Mouse (Mus musculus) erythroblast, adult 5-6 weeks (primary cell): ENCODE data around the gene Nlrx1. TPM values are rescaled to one million over a fixed set of nuclear protein-coding genes. Genes with fewer than 3 reads are reported as not detected.

Experiments
- ATAC-seq: replicated peaks from 2 replicates; pipeline ENCODE4 v1.8.0; 2016; ENCODE audit warnings: moderate number of reproducible peaks, mild to moderate bottlenecking, moderate TSS enrichment, inconsistent platforms; ENCODE audit not compliant: poor library complexity, low FRiP score, severe bottlenecking
- total RNA-seq, 2 experiments: library from RNA; stranded (forward) in 1 of 2; stranded (reverse) in 1 of 2; fragments of 150-400 nt in 1 of 2; fragments of 200-764, 138-1000 nt in 1 of 2; gene quantifications; 2 replicates each; pipeline versions ENCODE4 v1.2.3 to v1.2.4; 2015 to 2017; ENCODE audit warnings: low replicate concordance in 2 of 2

Gene Nlrx1
- total RNA-seq, 2 experiments from 2014 or later, result 5.6 to 11.2 TPM

- ATAC-seq, result no peak
These were observed 29.8 kb downstream of the Nlrx1 start for GRCm38 (mm10) chr9:44238501-44239190.

GRCm38 (mm10) chr9:44237128-44237527 is 31.3 kb downstream of the Nlrx1 start:
- no peak for ATAC-seq

GRCm38 (mm10) chr9:44236601-44237000 is 31.8 kb downstream of the Nlrx1 start:
- no peak for ATAC-seq

GRCm38 (mm10) chr9:44234479-44235427 is 33.6 kb downstream of the Nlrx1 start:
- ATAC-seq, result peak; percentile 67

GRCm38 (mm10) chr9:44233802-44234478 is 34.5 kb downstream of the Nlrx1 start, which contains the start of gene Cbl:
Gene Cbl (minus strand): TSS chr9:44234049.
- peak; percentile 88 for ATAC-seq

GRCm38 (mm10) chr9:44233021-44233801 is 35.2 kb downstream of the Nlrx1 start:
- ATAC-seq, result peak; percentile 22

GRCm38 (mm10) chr9:44231609-44232008 is 36.8 kb downstream of the Nlrx1 start:
- ATAC-seq, result no peak

GRCm38 (mm10) chr9:44225993-44226392 is 42.4 kb downstream of the Nlrx1 start:
- ATAC-seq, result no peak

- no peak for ATAC-seq
These were observed 54.9 kb downstream of the Nlrx1 start for GRCm38 (mm10) chr9:44213538-44213937.

- ATAC-seq, result no peak
These were observed 56.0 kb downstream of the Nlrx1 start for GRCm38 (mm10) chr9:44212406-44212805.

- no peak for ATAC-seq
These were observed 59.0 kb downstream of the Nlrx1 start for GRCm38 (mm10) chr9:44209416-44209815.

GRCm38 (mm10) chr9:44207840-44208239 is 60.6 kb downstream of the Nlrx1 start:
- ATAC-seq, result no peak

Other genes with a start within 250 kb of the Nlrx1 start
- 1.5 and 9.0 TPM in 2 replicates for gene Thy1, start 225.2 kb downstream of the Nlrx1 start, total RNA-seq (2015; ENCODE audit: low replicate concordance)
- 5.0 TPM in 1 of 2 replicates, not detected in the other for gene Thy1, start 225.2 kb downstream of the Nlrx1 start, total RNA-seq (2017; ENCODE audit: low replicate concordance)
- 1.0 and 1.3 TPM in 2 replicates for gene Usp2, start 201.6 kb downstream of the Nlrx1 start, total RNA-seq (2015; ENCODE audit: low replicate concordance)
- 0.28 and 5.7 TPM in 2 replicates for gene Usp2, start 201.6 kb downstream of the Nlrx1 start, total RNA-seq (2017; ENCODE audit: low replicate concordance)
- gene Mfrp, start 166.9 kb downstream of the Nlrx1 start, total RNA-seq (2015; ENCODE audit: low replicate concordance), result not detected in 2 replicates
- not detected in 2 replicates for gene Mfrp, start 166.9 kb downstream of the Nlrx1 start, total RNA-seq (2017; ENCODE audit: low replicate concordance)
- gene C1qtnf5, start 161.4 kb downstream of the Nlrx1 start, total RNA-seq (2015; ENCODE audit: low replicate concordance), result 2.1 TPM in 1 of 2 replicates, not detected in the other
- gene C1qtnf5, start 161.4 kb downstream of the Nlrx1 start, total RNA-seq (2017; ENCODE audit: low replicate concordance), result not detected in 2 replicates
- gene Gm49380, start 155.1 kb downstream of the Nlrx1 start, total RNA-seq (2015; ENCODE audit: low replicate concordance), result not detected in 2 replicates
- not detected in 2 replicates for gene Gm49380, start 155.1 kb downstream of the Nlrx1 start, total RNA-seq (2017; ENCODE audit: low replicate concordance)
- gene Rnf26, start 155.1 kb downstream of the Nlrx1 start, total RNA-seq (2015; ENCODE audit: low replicate concordance), result 11.1 and 23.6 TPM in 2 replicates
- 13.5 and 15.6 TPM in 2 replicates for gene Rnf26, start 155.1 kb downstream of the Nlrx1 start, total RNA-seq (2017; ENCODE audit: low replicate concordance)
- 0.77 TPM in 1 of 2 replicates, not detected in the other for gene Mcam, start 134.1 kb downstream of the Nlrx1 start, total RNA-seq (2015; ENCODE audit: low replicate concordance)
- 0.60 TPM in 1 of 2 replicates, not detected in the other for gene Mcam, start 134.1 kb downstream of the Nlrx1 start, total RNA-seq (2017; ENCODE audit: low replicate concordance)
- gene Cbl, start 34.5 kb downstream of the Nlrx1 start, total RNA-seq (2015; ENCODE audit: low replicate concordance), result 43.7 and 46.9 TPM in 2 replicates
- 14.6 and 35.3 TPM in 2 replicates for gene Cbl, start 34.5 kb downstream of the Nlrx1 start, total RNA-seq (2017; ENCODE audit: low replicate concordance)
- gene Ccdc153, start 27.9 kb downstream of the Nlrx1 start, total RNA-seq (2015; ENCODE audit: low replicate concordance), result not detected in 2 replicates
- not detected in 2 replicates for gene Ccdc153, start 27.9 kb downstream of the Nlrx1 start, total RNA-seq (2017; ENCODE audit: low replicate concordance)
- not detected in 2 replicates for gene Pdzd3, start 17.1 kb downstream of the Nlrx1 start, total RNA-seq (2015; ENCODE audit: low replicate concordance)
- gene Pdzd3, start 17.1 kb downstream of the Nlrx1 start, total RNA-seq (2017; ENCODE audit: low replicate concordance), result not detected in 2 replicates
- gene Abcg4, start 20.0 kb upstream of the Nlrx1 start, total RNA-seq (2015; ENCODE audit: low replicate concordance), result 20.8 and 24.2 TPM in 2 replicates
- 18.1 and 18.8 TPM in 2 replicates for gene Abcg4, start 20.0 kb upstream of the Nlrx1 start, total RNA-seq (2017; ENCODE audit: low replicate concordance)
- gene Hinfp, start 37.1 kb upstream of the Nlrx1 start, total RNA-seq (2015; ENCODE audit: low replicate concordance), result 2.5 and 4.6 TPM in 2 replicates
- 8.4 and 14.6 TPM in 2 replicates for gene Hinfp, start 37.1 kb upstream of the Nlrx1 start, total RNA-seq (2017; ENCODE audit: low replicate concordance)
- 13.4 and 16.3 TPM in 2 replicates for gene C2cd2l, start 51.7 kb upstream of the Nlrx1 start, total RNA-seq (2015; ENCODE audit: low replicate concordance)
- 14.1 and 17.0 TPM in 2 replicates for gene C2cd2l, start 51.7 kb upstream of the Nlrx1 start, total RNA-seq (2017; ENCODE audit: low replicate concordance)
- gene Dpagt1, start 57.4 kb upstream of the Nlrx1 start, total RNA-seq (2015; ENCODE audit: low replicate concordance), result 9.2 and 17.1 TPM in 2 replicates
- gene Dpagt1, start 57.4 kb upstream of the Nlrx1 start, total RNA-seq (2017; ENCODE audit: low replicate concordance), result 4.9 and 5.7 TPM in 2 replicates
- gene H2afx, start 66.1 kb upstream of the Nlrx1 start, total RNA-seq (2015; ENCODE audit: low replicate concordance), result 45.2 and 69.0 TPM in 2 replicates
- gene H2afx, start 66.1 kb upstream of the Nlrx1 start, total RNA-seq (2017; ENCODE audit: low replicate concordance), result 159 and 219 TPM in 2 replicates
- 3,498 and 3,777 TPM in 2 replicates for gene Hmbs, start 75.6 kb upstream of the Nlrx1 start, total RNA-seq (2015; ENCODE audit: low replicate concordance)
- gene Hmbs, start 75.6 kb upstream of the Nlrx1 start, total RNA-seq (2017; ENCODE audit: low replicate concordance), result 2,796 and 3,284 TPM in 2 replicates
- 7.7 and 8.2 TPM in 2 replicates for gene Vps11, start 93.1 kb upstream of the Nlrx1 start, total RNA-seq (2015; ENCODE audit: low replicate concordance)
- gene Vps11, start 93.1 kb upstream of the Nlrx1 start, total RNA-seq (2017; ENCODE audit: low replicate concordance), result 7.8 and 12.1 TPM in 2 replicates
- gene Hyou1, start 110.9 kb upstream of the Nlrx1 start, total RNA-seq (2015; ENCODE audit: low replicate concordance), result 12.1 and 14.0 TPM in 2 replicates
- gene Hyou1, start 110.9 kb upstream of the Nlrx1 start, total RNA-seq (2017; ENCODE audit: low replicate concordance), result 16.7 and 18.1 TPM in 2 replicates
- gene Slc37a4, start 128.3 kb upstream of the Nlrx1 start, total RNA-seq (2015; ENCODE audit: low replicate concordance), result 4.0 and 25.9 TPM in 2 replicates
- gene Slc37a4, start 128.3 kb upstream of the Nlrx1 start, total RNA-seq (2017; ENCODE audit: low replicate concordance), result 2.5 and 4.0 TPM in 2 replicates
- gene Rps25, start 138.5 kb upstream of the Nlrx1 start, total RNA-seq (2015; ENCODE audit: low replicate concordance), result 639 and 656 TPM in 2 replicates
- gene Rps25, start 138.5 kb upstream of the Nlrx1 start, total RNA-seq (2017; ENCODE audit: low replicate concordance), result 277 and 380 TPM in 2 replicates
- 27.0 and 53.0 TPM in 2 replicates for gene Trappc4, start 139.0 kb upstream of the Nlrx1 start, total RNA-seq (2015; ENCODE audit: low replicate concordance)
- 2.5 and 12.2 TPM in 2 replicates for gene Trappc4, start 139.0 kb upstream of the Nlrx1 start, total RNA-seq (2017; ENCODE audit: low replicate concordance)
- gene Ccdc84, start 150.0 kb upstream of the Nlrx1 start, total RNA-seq (2015; ENCODE audit: low replicate concordance), result 3.8 and 18.8 TPM in 2 replicates
- 9.1 and 12.0 TPM in 2 replicates for gene Ccdc84, start 150.0 kb upstream of the Nlrx1 start, total RNA-seq (2017; ENCODE audit: low replicate concordance)
- gene Foxr1, start 172.5 kb upstream of the Nlrx1 start, total RNA-seq (2015; ENCODE audit: low replicate concordance), result not detected in 2 replicates
- not detected in 2 replicates for gene Foxr1, start 172.5 kb upstream of the Nlrx1 start, total RNA-seq (2017; ENCODE audit: low replicate concordance)
- gene Upk2, start 186.4 kb upstream of the Nlrx1 start, total RNA-seq (2015; ENCODE audit: low replicate concordance), result not detected in 2 replicates
- gene Upk2, start 186.4 kb upstream of the Nlrx1 start, total RNA-seq (2017; ENCODE audit: low replicate concordance), result not detected in 2 replicates
- 0.77 and 0.84 TPM in 2 replicates for gene Bcl9l, start 214.2 kb upstream of the Nlrx1 start, total RNA-seq (2015; ENCODE audit: low replicate concordance)
- gene Bcl9l, start 214.2 kb upstream of the Nlrx1 start, total RNA-seq (2017; ENCODE audit: low replicate concordance), result 0.42 and 2.8 TPM in 2 replicates